Mouse (Mus musculus) cerebellum, adult (tissue): ENCODE data around the gene Fbp1.
"Not testable (repeated sequence)": the region's sequence is repeated elsewhere in the genome, so short reads cannot be mapped to it uniquely, and the experiment has no call there.

Source experiments
- ATAC-seq: cut with Nextera tagmentation; 2 replicates; pipeline ENCODE4 v1.9.2; 2017; ENCODE audit warnings: mild to moderate bottlenecking, moderate library complexity, mixed read lengths; ENCODE audit not compliant: insufficient number of reproducible peaks, low FRiP score, low TSS enrichment

Fbp1 gene

GRCm38 (mm10) chr13:62855396-62856304 lies 32.4 kb downstream of the Fbp1 start:
- ATAC-seq: no peak

GRCm38 (mm10) chr13:62854666-62855065 lies 33.4 kb downstream of the Fbp1 start:
- ATAC-seq: no peak

DNA sequence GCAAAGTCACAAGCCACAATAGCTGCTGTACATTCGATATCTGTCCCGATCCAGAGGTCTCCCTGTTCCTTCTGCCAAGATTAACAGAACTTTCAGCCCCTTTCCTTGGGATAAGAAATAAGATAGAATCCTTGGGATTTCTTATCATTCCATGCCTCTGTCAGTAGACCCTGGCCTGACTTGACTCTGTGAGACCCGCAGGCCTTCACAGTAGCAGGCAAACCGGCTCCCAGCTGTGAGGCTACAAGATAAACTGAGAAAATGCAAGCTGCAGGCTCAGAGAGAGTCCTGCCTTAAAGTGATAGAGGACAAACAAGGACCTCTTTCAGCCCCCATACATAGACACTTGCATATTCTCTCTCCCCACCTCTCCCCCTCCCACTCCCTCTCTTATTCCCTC lies 54.7 kb downstream of the Fbp1 start:
- no peak for ATAC-seq

- ATAC-seq: no peak
These were observed 55.8 kb downstream of the Fbp1 start for GRCm38 (mm10) chr13:62832239-62832638.

GRCm38 (mm10) chr13:62815705-62816104 lies 72.4 kb downstream of the Fbp1 start:
- ATAC-seq: not testable (repeated sequence)
